Mouse (Mus musculus) frontal cortex, postnatal 10 days (tissue): Measurements from ENCODE around the gene Ocel1.

ENCODE experiments used
- DNase-seq, 2 experiments: peaks; one replicate each; pipeline ENCODE4 v3.0.0; 2022; ENCODE audit warnings: low spot score in 2 of 2, mixed read lengths in 1 of 2

Ocel1 gene

GRCm38 (mm10) chr8:71379512-71380075, 8.5 kb downstream of the Ocel1 start:
- no peak for DNase-seq

GRCm38 (mm10) chr8:71380178-71381171, 9.4 kb downstream of the Ocel1 start:
- DNase-seq, result no peak

- peak in 1 of 2 experiments; percentile 70 for DNase-seq
These were observed 10.4 kb downstream of the Ocel1 start, which contains the start of gene Nr2f6 for GRCm38 (mm10) chr8:71381421-71381970. TSS of gene Nr2f6 (minus strand) at chr8:71381960.

- peak; percentile 76 to 79 for DNase-seq
These were observed 11.2 kb downstream of the Ocel1 start for GRCm38 (mm10) chr8:71381971-71382961.

- no peak for DNase-seq
These were observed 12.3 kb downstream of the Ocel1 start for GRCm38 (mm10) chr8:71383396-71383795.

GRCm38 (mm10) chr8:71383860-71384259, 12.8 kb downstream of the Ocel1 start:
- no peak for DNase-seq

GRCm38 (mm10) chr8:71385212-71385835, 14.2 kb downstream of the Ocel1 start:
- DNase-seq, result no peak

GRCm38 (mm10) chr8:71388267-71388666, 17.2 kb downstream of the Ocel1 start:
- DNase-seq, result no peak

GRCm38 (mm10) chr8:71391696-71392095, 20.6 kb downstream of the Ocel1 start:
- no peak for DNase-seq

- no peak for DNase-seq
These were observed 21.3 kb downstream of the Ocel1 start for GRCm38 (mm10) chr8:71392391-71392790.

GRCm38 (mm10) chr8:71392871-71393270, 21.8 kb downstream of the Ocel1 start:
- DNase-seq, result peak in 1 of 2 experiments; percentile 8

GRCm38 (mm10) chr8:71394481-71394880, 23.4 kb downstream of the Ocel1 start:
- DNase-seq, result peak in 1 of 2 experiments; percentile 5

GRCm38 (mm10) chr8:71395071-71395470, 24.0 kb downstream of the Ocel1 start:
- DNase-seq, result peak; percentile 4 to 7

- peak in 1 of 2 experiments; percentile 9 for DNase-seq
These were observed 24.5 kb downstream of the Ocel1 start, which contains the start of gene Ushbp1 for GRCm38 (mm10) chr8:71395629-71396028. TSS of gene Ushbp1 (minus strand) at chr8:71395802.

- DNase-seq, result peak; percentile 88 to 90
These were observed 25.7 kb downstream of the Ocel1 start, which contains the start of gene Babam1 for GRCm38 (mm10) chr8:71396639-71397305. TSS of gene Babam1 (plus strand) at chr8:71396861.

GRCm38 (mm10) chr8:71397701-71398100, 26.6 kb downstream of the Ocel1 start:
- peak in 1 of 2 experiments; percentile 8 for DNase-seq

- no peak for DNase-seq
These were observed 29.7 kb downstream of the Ocel1 start for GRCm38 (mm10) chr8:71400826-71401225.

GRCm38 (mm10) chr8:71401454-71401853, 30.4 kb downstream of the Ocel1 start:
- no peak for DNase-seq

- DNase-seq, result no peak
These were observed 31.4 kb downstream of the Ocel1 start for GRCm38 (mm10) chr8:71402446-71402964.
